Mouse (Mus musculus): Measurements from ENCODE around the gene Olfr629.
"Not testable (repeated sequence)": the region's sequence is repeated elsewhere in the genome, so short reads cannot be mapped to it uniquely, and the experiment has no call there.

Olfr629 gene

DNA sequence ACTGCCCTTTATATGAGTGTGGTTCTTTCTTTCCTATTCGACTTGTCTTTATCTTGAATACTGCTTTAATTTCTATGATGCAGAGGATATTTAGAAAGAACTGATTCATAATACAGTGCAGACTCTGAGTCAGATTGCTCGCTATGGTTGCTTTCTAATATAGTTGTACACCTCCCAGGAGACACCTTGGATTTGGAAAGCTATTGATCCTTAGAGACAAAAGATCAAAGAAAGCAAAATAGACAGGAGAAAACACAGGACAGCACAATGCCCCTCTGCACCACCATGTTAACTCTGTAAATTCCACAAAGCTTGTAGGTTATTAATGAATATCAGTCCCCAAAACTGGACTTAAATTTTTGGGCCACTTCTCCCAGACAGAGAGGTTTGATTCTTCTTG is at the start of gene Olfr629:
Gene Olfr629 (minus strand): TSS at position 101 of the 400 bp plus-strand sequence.
- DNase-seq (ENCODE audit: low read depth) = no peak

DNA sequence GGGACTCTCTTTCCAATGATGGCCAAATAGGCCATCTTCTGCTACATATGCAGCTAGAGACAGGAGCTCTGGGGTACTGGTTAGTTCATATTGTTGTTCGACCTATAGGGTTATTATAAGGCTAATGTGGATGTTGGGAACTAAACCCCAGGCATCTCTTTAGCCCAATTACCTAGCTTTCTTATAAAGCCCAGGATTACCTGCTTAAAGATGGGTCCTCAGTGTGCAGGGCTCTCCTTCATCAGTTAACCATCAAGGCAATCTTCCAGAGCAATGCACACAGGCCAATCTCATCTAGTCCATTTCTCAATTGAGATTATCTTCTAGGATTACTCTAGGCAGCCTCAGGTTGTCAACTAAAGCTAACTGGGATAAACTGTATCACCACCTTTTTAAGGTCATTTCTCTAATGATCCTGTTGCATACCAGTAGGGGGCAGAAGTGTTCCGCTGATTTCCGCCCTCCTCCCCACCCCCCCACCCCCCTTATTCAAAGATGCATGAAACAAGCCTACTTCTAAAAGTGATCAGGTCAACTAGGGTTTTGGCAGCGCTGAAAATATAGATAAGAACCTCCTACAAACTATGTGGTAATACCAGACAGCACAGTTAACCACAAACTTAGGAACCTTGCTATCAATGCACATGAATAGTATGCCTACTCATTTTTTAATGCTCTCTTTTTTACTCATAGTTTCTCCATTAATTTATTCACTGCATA is 48.1 kb upstream of the Olfr629 start:
- no peak for DNase-seq (ENCODE audit: low read depth)

DNA sequence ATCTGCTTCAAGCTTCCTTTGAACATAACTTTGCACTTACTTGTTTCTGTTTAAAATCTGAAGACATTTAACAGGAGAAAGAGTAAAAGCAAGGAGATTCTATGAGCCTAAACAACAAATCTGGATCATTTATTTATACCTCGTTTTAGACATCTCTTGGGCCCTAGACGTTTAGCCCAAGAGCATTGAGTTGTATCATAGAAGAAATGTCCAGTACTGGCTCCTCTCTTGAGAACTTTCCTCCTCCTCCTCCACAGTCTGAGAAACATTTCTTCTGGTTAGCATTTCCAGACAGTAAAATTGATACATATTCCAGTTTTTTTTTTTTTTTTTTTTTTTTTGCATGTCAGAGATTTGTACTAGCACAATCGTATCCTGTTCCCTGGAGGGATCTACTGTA is 47.0 kb upstream of the Olfr629 start, which contains the start of gene Olfr67:
Gene Olfr67 (minus strand): TSS at position 101 of the 400 bp plus-strand sequence.
- DNase-seq (ENCODE audit: low read depth) = no peak

DNA sequence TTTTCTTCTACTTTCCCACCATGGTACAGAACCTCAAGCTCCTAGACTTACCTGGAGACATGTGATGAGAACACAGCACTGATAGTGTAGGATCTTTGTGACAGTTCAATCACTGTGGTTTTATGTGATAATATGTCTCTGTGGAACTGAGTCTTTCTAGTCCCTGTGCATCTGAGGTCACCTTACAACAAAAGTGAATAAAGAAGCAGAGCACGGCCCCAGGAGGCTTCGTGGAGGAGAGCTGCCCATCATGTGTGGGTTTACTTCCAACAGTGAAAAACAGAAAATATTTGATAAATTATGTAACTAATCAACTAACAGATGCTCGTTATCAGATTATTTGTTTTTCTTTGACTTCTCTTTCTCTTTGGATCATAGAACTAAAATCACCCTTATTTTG is 34.9 kb upstream of the Olfr629 start, which contains the start of gene Olfr68:
Gene Olfr68 (minus strand): TSS at position 101 of the 400 bp plus-strand sequence.
- DNase-seq (ENCODE audit: low read depth) = no peak

DNA sequence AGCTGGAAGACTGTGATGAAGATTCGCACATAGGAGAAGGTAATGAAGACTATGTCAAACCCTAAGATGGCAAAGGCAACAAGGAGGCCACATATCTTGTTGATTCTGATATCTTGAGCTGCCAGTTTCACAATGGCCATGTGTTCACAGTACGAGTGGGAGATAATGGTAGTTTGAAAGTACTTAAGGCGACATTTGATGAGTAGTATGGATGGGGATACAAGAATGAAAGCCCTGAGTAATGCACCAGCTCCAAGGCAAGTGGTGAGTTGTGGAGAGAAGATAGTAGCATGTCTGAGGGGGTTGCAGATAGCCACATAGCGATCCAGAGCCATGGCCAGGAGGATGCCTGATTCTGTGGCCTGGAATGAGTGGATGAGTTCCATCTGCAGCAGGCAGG is 32.9 kb upstream of the Olfr629 start:
- not testable (repeated sequence) for DNase-seq (ENCODE audit: low read depth)

DNA sequence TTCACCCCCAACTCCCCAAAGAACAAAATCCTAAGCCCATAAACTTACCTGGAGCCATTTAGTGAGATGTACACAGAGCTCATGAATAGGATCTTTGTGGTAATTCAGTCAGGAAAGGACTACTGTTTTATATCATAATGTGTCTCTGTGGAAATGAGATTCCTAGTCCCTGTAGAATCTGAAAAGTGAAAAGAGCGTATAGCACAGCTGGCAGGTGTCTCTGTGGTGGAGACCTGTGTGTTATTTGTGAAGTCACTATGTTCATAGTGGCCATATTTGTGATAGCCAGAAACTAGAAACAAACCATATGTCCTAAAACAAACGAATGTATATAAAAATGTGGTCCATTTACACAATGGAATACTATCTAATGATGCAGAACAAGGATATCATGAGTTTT is 26.8 kb upstream of the Olfr629 start, which contains the start of gene Olfr69:
Gene Olfr69 (minus strand): TSS at position 101 of the 400 bp plus-strand sequence.
- no peak for DNase-seq (ENCODE audit: low read depth)

DNA sequence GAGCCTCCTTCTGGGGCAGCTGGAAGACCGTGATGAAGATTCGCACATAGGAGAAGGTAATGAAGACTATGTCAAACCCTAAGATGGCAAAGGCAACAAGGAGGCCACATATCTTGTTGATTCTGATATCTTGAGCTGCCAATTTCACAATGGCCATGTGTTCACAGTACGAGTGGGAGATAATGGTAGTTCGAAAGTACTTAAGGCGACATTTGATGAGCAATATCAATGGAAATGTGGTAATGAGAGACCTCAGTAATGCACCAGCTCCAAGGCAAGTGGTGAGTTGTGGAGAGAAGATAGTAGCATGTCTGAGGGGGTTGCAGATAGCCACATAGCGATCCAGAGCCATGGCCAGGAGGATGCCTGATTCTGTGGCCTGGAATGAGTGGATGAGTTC is 22.9 kb upstream of the Olfr629 start:
- DNase-seq (ENCODE audit: low read depth) = not testable (repeated sequence)

DNA sequence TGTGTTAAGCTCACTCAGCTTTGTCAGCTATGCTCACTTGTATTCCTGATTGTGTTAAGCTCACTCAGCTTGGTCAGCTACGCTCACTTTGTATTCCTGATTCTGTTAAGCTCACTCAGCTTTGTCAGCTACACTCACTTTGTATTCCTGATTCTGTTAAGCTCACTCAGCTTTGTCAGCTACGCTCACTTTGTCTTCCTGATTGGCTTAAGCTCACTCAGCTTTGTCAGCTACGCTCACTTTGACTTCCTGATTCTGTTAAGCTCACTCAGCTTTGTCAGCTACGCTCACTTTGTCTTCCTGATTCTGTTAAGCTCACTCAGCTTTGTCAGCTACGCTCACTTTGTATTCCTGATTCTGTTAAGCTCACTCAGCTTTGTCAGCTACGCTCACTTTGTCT is 17.5 kb upstream of the Olfr629 start:
- DNase-seq (ENCODE audit: low read depth) = not testable (repeated sequence)

DNA sequence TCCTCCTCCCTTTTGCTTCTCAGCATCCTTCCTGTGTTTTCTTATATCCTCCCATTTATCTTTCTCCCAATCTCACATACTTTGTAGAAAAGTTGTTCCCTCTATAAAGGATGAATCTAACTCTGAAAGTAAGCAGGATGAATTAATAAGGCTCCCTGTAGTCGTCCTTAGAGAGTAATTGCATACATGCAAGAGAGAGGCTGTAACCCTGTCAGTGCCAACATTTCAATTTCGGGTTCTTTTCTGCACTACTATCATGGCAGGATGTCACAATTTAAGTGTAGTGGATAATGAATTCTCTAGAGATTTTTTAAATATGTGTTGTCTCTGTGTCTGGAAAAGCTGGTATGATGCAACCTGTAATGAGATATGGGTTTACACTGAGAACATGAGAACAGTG is 12.5 kb upstream of the Olfr629 start, which contains the start of gene Olfr630:
Gene Olfr630 (minus strand): TSS at position 101 of the 400 bp plus-strand sequence.
- no peak for DNase-seq (ENCODE audit: low read depth)

DNA sequence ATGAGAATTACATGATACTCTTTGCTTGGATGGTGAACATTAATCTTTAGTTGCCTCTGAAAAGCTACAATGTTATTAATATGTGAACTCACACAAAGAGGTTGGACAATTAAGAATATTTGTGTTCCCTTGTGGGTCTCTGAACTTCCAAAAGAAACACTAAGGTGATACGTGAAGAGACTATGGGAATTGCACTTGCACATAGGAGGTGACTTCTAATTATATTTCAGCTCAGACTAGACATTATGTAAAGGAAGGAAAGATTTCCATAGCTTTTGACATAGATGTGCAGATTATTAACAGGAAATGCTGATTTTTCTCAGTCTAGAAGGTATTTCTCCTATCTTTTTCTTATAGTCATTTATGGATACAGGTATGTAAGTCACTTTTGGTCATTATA is 14.7 kb downstream of the Olfr629 start, which contains the start of gene Olfr628:
Gene Olfr628 (plus strand): TSS at position 301 of the 400 bp plus-strand sequence.
- DNase-seq (ENCODE audit: low read depth) = no peak

DNA sequence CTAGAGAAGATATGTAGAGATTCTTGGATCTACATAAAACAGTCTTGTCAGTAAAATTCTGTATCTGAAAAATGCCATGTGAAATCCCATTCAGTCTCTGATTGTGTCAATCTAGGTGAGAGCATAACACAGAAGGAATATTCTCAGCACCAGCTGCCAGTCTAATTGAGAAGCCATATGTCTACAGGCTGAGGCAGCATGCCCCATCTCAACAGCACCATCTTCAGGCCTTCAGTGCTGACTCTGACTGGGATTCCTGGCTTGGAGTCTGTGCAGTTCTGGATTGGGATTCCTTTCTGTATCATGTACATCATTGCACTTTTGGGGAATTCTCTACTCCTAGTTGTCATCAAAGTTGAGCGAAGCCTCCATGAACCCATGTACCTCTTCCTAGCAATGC is 28.3 kb downstream of the Olfr629 start:
- not testable (repeated sequence) for DNase-seq (ENCODE audit: low read depth)

DNA sequence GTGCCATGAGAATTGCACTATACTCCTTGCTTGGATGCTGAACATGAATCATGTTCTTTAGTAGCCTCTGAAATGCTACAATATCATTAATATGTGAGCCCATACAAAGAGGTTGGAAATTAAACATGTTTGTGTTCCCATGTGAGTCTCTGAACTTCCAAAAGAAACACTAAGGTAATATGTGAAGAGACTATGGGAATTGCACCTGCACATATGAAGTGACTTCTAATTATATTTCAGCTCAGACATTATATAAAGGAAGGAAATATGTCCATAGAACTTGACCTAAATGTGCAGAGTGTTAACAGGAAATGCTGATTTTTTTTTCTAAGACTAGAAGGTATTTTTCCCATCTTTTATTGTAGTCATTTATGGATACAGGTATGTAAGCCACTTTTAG is 30.4 kb downstream of the Olfr629 start, which contains the start of gene Olfr243:
Gene Olfr243 (plus strand): TSS at position 301 of the 400 bp plus-strand sequence.
- DNase-seq (ENCODE audit: low read depth) = no peak

DNA sequence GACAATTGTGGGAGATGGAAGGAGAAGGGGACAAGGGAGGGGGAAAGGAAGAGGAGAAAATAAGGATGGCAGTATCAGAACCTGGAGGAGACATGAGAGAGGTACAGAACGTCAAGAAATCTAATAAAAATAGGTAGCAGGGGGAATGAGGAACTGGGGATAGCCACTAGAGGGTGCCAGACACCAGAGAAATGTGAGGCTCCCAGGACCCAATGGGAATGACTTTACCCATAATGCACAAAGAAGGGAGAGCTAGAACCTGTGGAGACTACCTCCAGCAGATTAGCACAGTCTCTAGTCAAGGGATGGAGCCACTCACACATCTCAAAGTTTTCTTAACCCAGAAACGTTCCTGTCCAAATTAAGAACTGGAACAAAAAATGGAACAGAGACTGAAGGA is 32.7 kb downstream of the Olfr629 start:
- DNase-seq (ENCODE audit: low read depth) = peak; percentile 5

DNA sequence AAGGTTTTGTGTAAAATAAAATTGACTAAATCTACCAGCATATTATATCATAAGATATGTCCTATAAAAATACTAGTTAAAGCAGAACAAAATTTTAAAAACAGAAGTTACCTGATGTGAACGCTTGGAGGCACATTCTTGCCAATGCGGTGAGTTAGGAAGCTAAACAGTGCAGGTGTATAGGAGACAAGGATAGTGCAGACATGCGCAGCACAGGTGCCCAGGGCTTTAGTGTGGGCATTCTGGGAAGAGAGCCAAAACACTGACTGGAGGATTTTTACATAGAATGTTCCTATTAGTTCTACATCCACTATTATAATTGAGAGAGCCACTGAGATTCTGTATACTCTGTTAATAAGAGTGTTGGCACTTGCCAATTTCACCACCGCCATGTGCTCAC is 45.3 kb downstream of the Olfr629 start:
- DNase-seq (ENCODE audit: low read depth) = no peak
